In the genomic region with DNA sequence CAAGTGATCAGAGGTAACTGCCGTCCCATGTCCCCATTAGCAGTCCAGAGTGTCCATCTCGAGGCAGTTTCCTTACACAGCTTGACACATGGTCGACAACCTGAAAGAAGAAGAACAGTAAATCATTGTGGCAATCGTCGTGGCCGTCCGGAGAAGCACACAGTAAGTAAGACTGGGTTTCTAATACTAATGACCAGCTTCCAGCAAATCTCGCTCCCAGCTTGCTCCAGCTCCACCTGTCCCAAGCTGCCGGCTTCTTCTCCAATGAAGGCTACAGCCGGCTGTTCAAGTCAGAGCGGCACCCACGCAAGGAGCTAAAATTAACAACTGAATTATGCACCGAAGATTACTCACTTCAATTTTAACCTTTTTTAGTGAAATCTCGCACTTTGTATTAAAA, we compare ENCODE assay signal across 8 mouse cellular contexts. TPM values are rescaled to one million over a fixed set of nuclear protein-coding genes. Genes with fewer than 3 reads are reported as not detected.
DNase-seq lines count a peak whose midpoint lies in the region; ATAC-seq lines count a peak whose summit lies in the region.

No protein-coding gene starts in this region.

- H3K9me3 ChIP-seq in heart, embryonic 14.5 days (ENCODE audit: control insufficient read depth, low read length) = no peaks in the 10 kb centered on the region
- H3K9me3 ChIP-seq in forebrain, embryonic 16.5 days (ENCODE audit: control insufficient read depth, low read length) = no peaks in the 10 kb centered on the region
- H3K9me3 ChIP-seq in neural tube, embryonic 13.5 days = no peaks in the 10 kb centered on the region

- intact Hi-C loops in heart, postnatal 25 days (cut with DNase I) = no loop called here

- DNase-seq in heart, postnatal 25 days (ENCODE audit: low spot score) = no peak
- peak; percentile 51 to 57 for DNase-seq in cerebellum, postnatal 10 days
- no peak for DNase-seq in spleen, adult 18-20 months
- DNase-seq in testis, postnatal 10 days (ENCODE audit: low spot score) = no peak
- no peak for DNase-seq in adrenal gland, postnatal 4 days (ENCODE audit: low spot score in 2 of 2)

- H3K27ac ChIP-seq in heart, embryonic 14.5 days (replicated peaks in 1 of 2; ENCODE audit: control insufficient read depth in 1 of 2, insufficient read depth in 1 of 2, low read depth in 2 of 2, low read length in 2 of 2) = no peak overlapping the region
- H3K27ac ChIP-seq in forebrain, embryonic 16.5 days (ENCODE audit: low read length) = 0 out of 2 replicates have a peak overlapping the region, but pooled peaks have one; percentile 6
- no peak overlapping the region for H3K27ac ChIP-seq in neural tube, embryonic 13.5 days (replicated peaks)

- no peaks in the 10 kb centered on the region for H3K36me3 ChIP-seq in heart, embryonic 14.5 days (ENCODE audit: control insufficient read depth, insufficient read depth, low read length)
- H3K36me3 ChIP-seq in forebrain, embryonic 16.5 days (ENCODE audit: control insufficient read depth, insufficient read depth) = peaks cover 2% of the 10 kb centered on the region; the same call in 1 of the 2 replicates
- H3K36me3 ChIP-seq in neural tube, embryonic 13.5 days = 0 out of 2 replicates have a peak, but pooled peaks cover 7% of the 10 kb centered on the region

- H3K4me3 ChIP-seq in heart, embryonic 14.5 days (ENCODE audit: control insufficient read depth in 1 of 2, insufficient read depth in 1 of 2, low read depth in 1 of 2, low read length in 2 of 2) = no peak overlapping the region
- peak overlapping the region; percentile 10; the same call in 1 of the 2 replicates for H3K4me3 ChIP-seq in forebrain, embryonic 16.5 days (replicated peaks; ENCODE audit: low read length)
- no peak overlapping the region for H3K4me3 ChIP-seq in neural tube, embryonic 13.5 days

- peaks cover 5 to 8% of the 10 kb centered on the region in 2 experiments for H3K4me1 ChIP-seq in heart, embryonic 14.5 days (ENCODE audit: control insufficient read depth in 2 of 2, insufficient read depth in 2 of 2, low read length in 2 of 2)
- H3K4me1 ChIP-seq in forebrain, embryonic 16.5 days (replicated peaks; ENCODE audit: control insufficient read depth, insufficient read depth, low read length) = peaks cover 33% of the 10 kb centered on the region
- peaks cover 30% of the 10 kb centered on the region for H3K4me1 ChIP-seq in neural tube, embryonic 13.5 days (replicated peaks)

- ATAC-seq in heart, embryonic 14.5 days (ENCODE audit: insufficient number of reproducible peaks, insufficient read depth, low FRiP score, low read depth) = no peak
- ATAC-seq in forebrain, embryonic 16.5 days = no peak
- no peak for ATAC-seq in neural tube, embryonic 13.5 days (ENCODE audit: low read depth)

- H3K4me2 ChIP-seq in heart, embryonic 14.5 days (ENCODE audit: low read length) = peak overlapping the region; percentile 37
- peak overlapping the region; percentile 28 for H3K4me2 ChIP-seq in forebrain, embryonic 16.5 days (ENCODE audit: low read length)
- peak overlapping the region; percentile 31 for H3K4me2 ChIP-seq in neural tube, embryonic 13.5 days

- no peaks in the 10 kb centered on the region for H3K27me3 ChIP-seq in heart, embryonic 14.5 days (ENCODE audit: control insufficient read depth, insufficient read depth, low read length)
- H3K27me3 ChIP-seq in forebrain, embryonic 16.5 days (replicated peaks; ENCODE audit: control insufficient read depth, insufficient read depth, low read length) = no peaks in the 10 kb centered on the region
- H3K27me3 ChIP-seq in neural tube, embryonic 13.5 days = no peaks in the 10 kb centered on the region

- no peak overlapping the region for H3K9ac ChIP-seq in heart, embryonic 14.5 days (ENCODE audit: low read length)
- H3K9ac ChIP-seq in forebrain, embryonic 16.5 days (replicated peaks; ENCODE audit: low read depth, low read length) = peak overlapping the region; percentile 35; the same call in 1 of the 2 replicates
- no peak overlapping the region for H3K9ac ChIP-seq in neural tube, embryonic 13.5 days

- WGBS in heart, embryonic 14.5 days = 55% methylated on average over 14 of the region's 14 CpGs
- 29% methylated on average over 14 of the region's 14 CpGs for WGBS in forebrain, embryonic 16.5 days
- 34% methylated on average over 14 of the region's 14 CpGs for WGBS in neural tube, embryonic 13.5 days

RNA-seq across cellular contexts. Expression of a gene that starts 48.1 kb away (rescaled TPM):
- polyA plus RNA-seq in heart, embryonic 14.5 days (2014; fragmentation: Nextera tagmentation; extraction: Ambion mirVana) = 4.7 and 5.6 TPM in 2 replicates
- total RNA-seq in heart, postnatal 25 days (2021) = 1 to 10 TPM; 1.6 to 2.1 TPM
- 81.2 and 115 TPM in 2 replicates for polyA plus RNA-seq in forebrain, embryonic 16.5 days (2015; fragmentation: Nextera tagmentation; extraction: Ambion mirVana)
- 27.1 and 38.0 TPM in 2 replicates for polyA plus RNA-seq in neural tube, embryonic 13.5 days (2015; fragmentation: Nextera tagmentation; extraction: Ambion mirVana)
- 1 to 10 TPM in 1 of 2 experiments, under 1 TPM in 1; 0.95 to 4.9 TPM for total RNA-seq in adrenal gland, postnatal 4 days (2021)

Comparison
In these comparisons a context has a peak if more than half of its experiments do, and no peak if none do; other contexts are left out.
1. DNase-seq: peak in cerebellum, postnatal 10 days (2 of 2); none in heart, postnatal 25 days (single experiment), spleen, adult 18-20 months (0 of 2), testis, postnatal 10 days (single experiment) and adrenal gland, postnatal 4 days (0 of 2).
2. Peak in every context shown above with its lines, with median percentiles within 50 percentile points of each other: H3K4me2 ChIP-seq.